Mouse (Mus musculus) urinary bladder, postnatal 4 days (tissue): ENCODE data around the gene Hist1h2bk.
"Not testable (repeated sequence)": the region's sequence is repeated elsewhere in the genome, so short reads cannot be mapped to it uniquely, and the experiment has no call there.

Source experiments
- DNase-seq, 2 experiments: peaks; one replicate each; pipeline ENCODE4 v3.0.0; 2021 to 2022; ENCODE audit warnings: low spot score in 2 of 2

Gene Hist1h2bk

GRCm38 (mm10) chr13:22040464-22041141 is 4.9 kb downstream of the Hist1h2bk start:
- DNase-seq, result no peak

GRCm38 (mm10) chr13:22041142-22041536 is 5.5 kb downstream of the Hist1h2bk start, which contains the start of gene Hist1h4i:
Gene Hist1h4i (minus strand): TSS chr13:22041362.
- DNase-seq, result peak; percentile 92 to 95

- no peak for DNase-seq
Measured at GRCm38 (mm10) chr13:22041651-22042567, 6.2 kb downstream of the Hist1h2bk start.

GRCm38 (mm10) chr13:22042568-22043502 is 7.2 kb downstream of the Hist1h2bk start, which contains the start of the genes Hist1h2ag and Hist1h2bj:
Gene Hist1h2ag (minus strand): TSS chr13:22042944.
Gene Hist1h2bj (plus strand): TSS chr13:22043214.
- DNase-seq, result peak; percentile 73 to 75

- DNase-seq, result no peak
Measured at GRCm38 (mm10) chr13:22043503-22044431, 8.1 kb downstream of the Hist1h2bk start.

- no peak for DNase-seq
Measured at GRCm38 (mm10) chr13:22044432-22045155, 8.9 kb downstream of the Hist1h2bk start.

- DNase-seq, result no peak
Measured at GRCm38 (mm10) chr13:22045311-22045710, 9.6 kb downstream of the Hist1h2bk start.

GRCm38 (mm10) chr13:22049041-22049440 is 13.4 kb downstream of the Hist1h2bk start:
- DNase-seq, result no peak

- no peak for DNase-seq
Measured at GRCm38 (mm10) chr13:22049737-22050440, 14.2 kb downstream of the Hist1h2bk start.

- peak; percentile 85 to 91 for DNase-seq
Measured at GRCm38 (mm10) chr13:22050591-22051522, 15.2 kb downstream of the Hist1h2bk start.

GRCm38 (mm10) chr13:22051523-22051859 is 15.8 kb downstream of the Hist1h2bk start:
- DNase-seq, result no peak

- no peak for DNase-seq
Measured at GRCm38 (mm10) chr13:22053754-22054153, 18.1 kb downstream of the Hist1h2bk start.

- DNase-seq, result no peak
Measured at GRCm38 (mm10) chr13:22061422-22061821, 25.8 kb downstream of the Hist1h2bk start.

GRCm38 (mm10) chr13:22063468-22063867 is 27.8 kb downstream of the Hist1h2bk start:
- DNase-seq, result no peak

- DNase-seq, result not testable (repeated sequence)
Measured at GRCm38 (mm10) chr13:22084140-22084539, 48.5 kb downstream of the Hist1h2bk start, which contains the start of gene Vmn1r188. Gene Vmn1r188 (plus strand): TSS chr13:22084440.
